Mouse (Mus musculus): ENCODE measurements around the gene Xkr8.

GRCm38 (mm10) chr4:132735389-132735788, 3.0 kb upstream of the Xkr8 start:
- no peak for TF ChIP-seq CEBPB (IDR thresholded peaks at IDR 0.05; ENCODE audit: low read depth)
- TF ChIP-seq FOSL1 (IDR thresholded peaks at IDR 0.05; ENCODE audit: insufficient read depth, low read length, poor library complexity, severe bottlenecking), result no peak
- no peak for TF ChIP-seq CTCF (IDR thresholded peaks at IDR 0.05; ENCODE audit: control insufficient read depth, insufficient read depth, insufficient read length)
